In the genomic region with DNA sequence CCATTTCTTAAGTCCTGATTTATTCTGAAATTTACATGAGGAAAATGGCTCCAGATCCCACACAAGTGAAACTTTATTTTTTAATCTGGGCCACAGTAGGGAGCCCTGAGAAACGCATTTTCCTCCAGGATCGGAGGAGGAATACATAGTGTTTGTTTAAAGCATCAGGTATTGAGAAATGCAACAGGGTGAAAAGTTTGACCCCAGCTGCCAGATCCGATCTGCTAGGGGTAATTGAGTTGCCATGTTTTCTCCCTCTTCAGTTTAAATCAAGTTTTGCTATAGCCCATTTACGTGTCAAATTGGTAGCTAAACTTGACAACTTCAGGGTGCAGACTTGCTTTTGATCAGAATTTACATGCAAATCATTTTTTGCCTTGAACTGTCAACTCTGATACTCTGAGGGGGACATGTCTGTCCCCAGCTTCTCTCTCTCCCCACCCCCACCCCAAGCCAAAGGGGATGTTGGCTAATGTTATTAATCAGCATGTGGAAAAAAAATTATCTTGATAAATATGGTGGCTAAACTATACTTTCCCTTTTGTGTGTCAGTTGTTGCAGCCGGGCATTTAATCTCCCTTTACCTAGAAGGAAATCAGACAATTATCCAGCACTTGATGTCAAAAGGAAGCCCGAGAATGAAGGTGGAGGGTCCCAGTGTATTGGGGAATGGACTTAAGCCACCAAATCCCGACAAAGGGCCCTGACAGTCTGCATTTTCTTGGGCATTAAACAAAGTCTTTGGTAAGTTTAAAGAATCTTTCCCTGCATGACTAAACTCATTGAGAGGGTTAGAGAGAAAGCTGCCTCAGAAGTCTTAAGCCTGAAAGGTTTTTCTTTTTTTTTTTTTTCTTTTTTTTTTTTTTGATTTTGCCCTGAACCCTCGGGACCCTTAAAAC, we compare ENCODE assay signal across 24 mouse cellular contexts.
DNase-seq lines count a peak whose midpoint lies in the region; ATAC-seq lines count a peak whose summit lies in the region.
"Had no signal": no experiment of that assay in that cellular context is flagged by ENCODE, and none has a peak within 500 bp of the region (broad histone marks: within the 10 kb centered on the region; RNA-seq: fewer than 3 reads in every experiment).

No protein-coding gene starts in this region.

- H3K9me3 ChIP-seq in forebrain, embryonic 10.5 days, result no peaks in the 10 kb centered on the region
- no peaks in the 10 kb centered on the region for H3K9me3 ChIP-seq in forebrain, embryonic 16.5 days (ENCODE audit: control insufficient read depth, low read length)
- no peaks in the 10 kb centered on the region for H3K9me3 ChIP-seq in midbrain, embryonic 11.5 days (ENCODE audit: control insufficient read depth, low read length)
- no peaks in the 10 kb centered on the region for H3K9me3 ChIP-seq in midbrain, embryonic 15.5 days
- no peaks in the 10 kb centered on the region for H3K9me3 ChIP-seq in embryonic facial prominence, embryonic 13.5 days
- no peaks in the 10 kb centered on the region for H3K9me3 ChIP-seq in neural tube, embryonic 11.5 days (ENCODE audit: control insufficient read depth, low read length)
- H3K9me3 ChIP-seq: heart, embryonic 15.5 days; limb, embryonic 15.5 days; megakaryocyte, embryonic 14.5 days had no signal

- no peak for ATAC-seq in forebrain, embryonic 16.5 days
- ATAC-seq in midbrain, embryonic 11.5 days (ENCODE audit: low FRiP score), result peak; percentile 78
- ATAC-seq in midbrain, embryonic 15.5 days (replicated peaks), result no peak
- ATAC-seq in embryonic facial prominence, embryonic 13.5 days (ENCODE audit: insufficient number of reproducible peaks, insufficient read depth, low FRiP score, low TSS enrichment, low read depth), result no peak
- ATAC-seq in neural tube, embryonic 11.5 days (ENCODE audit: insufficient read depth, low FRiP score, low TSS enrichment), result no peak
- ATAC-seq in cerebellum, adult (ENCODE audit: insufficient number of reproducible peaks, low FRiP score, low TSS enrichment), result no peak
- no peak for ATAC-seq in CD4-positive, CD25-positive, alpha-beta regulatory T cell, adult 4 months
- ATAC-seq: hindbrain, postnatal 0 days; Patski had no signal

- no peaks in the 10 kb centered on the region for H3K36me3 ChIP-seq in forebrain, embryonic 10.5 days (replicated peaks)
- no peaks in the 10 kb centered on the region for H3K36me3 ChIP-seq in forebrain, embryonic 16.5 days (ENCODE audit: control insufficient read depth, insufficient read depth)
- no peaks in the 10 kb centered on the region for H3K36me3 ChIP-seq in midbrain, embryonic 11.5 days (ENCODE audit: control insufficient read depth, insufficient read depth, low read length)
- no peaks in the 10 kb centered on the region for H3K36me3 ChIP-seq in midbrain, embryonic 15.5 days (replicated peaks)
- no peaks in the 10 kb centered on the region for H3K36me3 ChIP-seq in embryonic facial prominence, embryonic 13.5 days
- H3K36me3 ChIP-seq in neural tube, embryonic 11.5 days (ENCODE audit: control insufficient read depth, insufficient read depth, low read length), result no peaks in the 10 kb centered on the region
- H3K36me3 ChIP-seq: heart, embryonic 15.5 days; limb, embryonic 15.5 days had no signal

- H3K27ac ChIP-seq in forebrain, embryonic 10.5 days, result 0 out of 2 replicates have a peak overlapping the region, but pooled peaks have one; percentile 44
- no peak overlapping the region for H3K27ac ChIP-seq in forebrain, embryonic 16.5 days (ENCODE audit: low read length)
- H3K27ac ChIP-seq in midbrain, embryonic 11.5 days (ENCODE audit: low read depth, low read length), result no peak overlapping the region
- no peak overlapping the region for H3K27ac ChIP-seq in midbrain, embryonic 15.5 days
- H3K27ac ChIP-seq in embryonic facial prominence, embryonic 13.5 days, result 0 out of 2 replicates have a peak overlapping the region, but pooled peaks have one; percentile 16
- 0 out of 2 replicates have a peak overlapping the region, but pooled peaks have one; percentile 7 for H3K27ac ChIP-seq in neural tube, embryonic 11.5 days (ENCODE audit: low read depth, low read length)
- H3K27ac ChIP-seq: heart, adult 2 months; heart, embryonic 15.5 days; hindbrain, postnatal 0 days; limb, embryonic 15.5 days had no signal

- peak overlapping the region; percentile 2; the same call in 1 of the 2 replicates for H3K4me3 ChIP-seq in forebrain, embryonic 10.5 days
- H3K4me3 ChIP-seq in forebrain, embryonic 16.5 days (replicated peaks; ENCODE audit: low read length), result no peak overlapping the region
- no peak overlapping the region for H3K4me3 ChIP-seq in midbrain, embryonic 11.5 days (ENCODE audit: low read depth, low read length)
- H3K4me3 ChIP-seq in midbrain, embryonic 15.5 days, result no peak overlapping the region
- no peak overlapping the region for H3K4me3 ChIP-seq in embryonic facial prominence, embryonic 13.5 days
- no peak overlapping the region for H3K4me3 ChIP-seq in neural tube, embryonic 11.5 days (ENCODE audit: low read depth, low read length)
- H3K4me3 ChIP-seq: heart, adult 2 months; heart, embryonic 15.5 days; limb, embryonic 15.5 days; megakaryocyte, embryonic 14.5 days; myocyte had no signal

- H3K4me1 ChIP-seq in forebrain, embryonic 10.5 days, result peaks cover 63% of the 10 kb centered on the region
- peaks cover 12% of the 10 kb centered on the region for H3K4me1 ChIP-seq in forebrain, embryonic 16.5 days (replicated peaks; ENCODE audit: control insufficient read depth, insufficient read depth, low read length)
- peaks cover 13% of the 10 kb centered on the region for H3K4me1 ChIP-seq in midbrain, embryonic 11.5 days (ENCODE audit: control insufficient read depth, insufficient read depth, low read length)
- H3K4me1 ChIP-seq in midbrain, embryonic 15.5 days, result peaks cover 11% of the 10 kb centered on the region
- H3K4me1 ChIP-seq in embryonic facial prominence, embryonic 13.5 days, result peaks cover 30% of the 10 kb centered on the region
- peaks cover 6% of the 10 kb centered on the region for H3K4me1 ChIP-seq in neural tube, embryonic 11.5 days (ENCODE audit: control insufficient read depth, insufficient read depth, low read length)

- peak; percentile 51 for DNase-seq in forebrain, embryonic 10.5 days (ENCODE audit: extremely low spot score, low spot score)
- peak; percentile 95 for DNase-seq in midbrain, embryonic 11.5 days (ENCODE audit: low spot score, missing footprints)
- no peak for DNase-seq in neural tube, embryonic 11.5 days (ENCODE audit: low spot score)
- DNase-seq: adrenal gland, postnatal 10 days; cerebellum, adult 11 months; cerebellum, postnatal 14 days; heart, adult 2 months; heart, postnatal 4 days; kidney, adult 11 months; kidney, postnatal 10 days; layer of hippocampus, postnatal 36 days; lung, postnatal 14 days; right cerebral cortex, postnatal 4 days had no signal

- no peak overlapping the region for H3K9ac ChIP-seq in forebrain, embryonic 16.5 days (replicated peaks; ENCODE audit: low read depth, low read length)
- H3K9ac ChIP-seq in midbrain, embryonic 11.5 days (ENCODE audit: low read length), result no peak overlapping the region
- H3K9ac ChIP-seq in midbrain, embryonic 15.5 days, result no peak overlapping the region
- no peak overlapping the region for H3K9ac ChIP-seq in embryonic facial prominence, embryonic 13.5 days
- no peak overlapping the region for H3K9ac ChIP-seq in neural tube, embryonic 11.5 days (ENCODE audit: low read length)
- H3K9ac ChIP-seq: heart, embryonic 15.5 days; limb, embryonic 15.5 days had no signal

- H3K4me2 ChIP-seq in forebrain, embryonic 16.5 days (ENCODE audit: low read length), result no peak overlapping the region
- H3K4me2 ChIP-seq in midbrain, embryonic 11.5 days, result no peak overlapping the region
- no peak overlapping the region for H3K4me2 ChIP-seq in midbrain, embryonic 15.5 days
- no peak overlapping the region for H3K4me2 ChIP-seq in embryonic facial prominence, embryonic 13.5 days
- H3K4me2 ChIP-seq in neural tube, embryonic 11.5 days (ENCODE audit: low read depth), result no peak overlapping the region
- H3K4me2 ChIP-seq: heart, embryonic 15.5 days; limb, embryonic 15.5 days had no signal

- WGBS in forebrain, embryonic 10.5 days, result 7% methylated on average over 8 of the region's 8 CpGs
- WGBS in forebrain, embryonic 16.5 days, result 5% methylated on average over 8 of the region's 8 CpGs
- 9% methylated on average over 8 of the region's 8 CpGs for WGBS in midbrain, embryonic 11.5 days
- 7% methylated on average over 8 of the region's 8 CpGs for WGBS in midbrain, embryonic 15.5 days
- 22% methylated on average over 8 of the region's 8 CpGs for WGBS in embryonic facial prominence, embryonic 13.5 days
- 23% methylated on average over 8 of the region's 8 CpGs for WGBS in neural tube, embryonic 11.5 days

- H3K27me3 ChIP-seq in forebrain, embryonic 10.5 days (ENCODE audit: poor library complexity, severe bottlenecking), result peaks cover 77% of the 10 kb centered on the region
- 0 out of 2 replicates have a peak, but pooled peaks cover 5% of the 10 kb centered on the region for H3K27me3 ChIP-seq in forebrain, embryonic 16.5 days (replicated peaks; ENCODE audit: control insufficient read depth, insufficient read depth, low read length)
- H3K27me3 ChIP-seq in midbrain, embryonic 11.5 days (ENCODE audit: control insufficient read depth, insufficient read depth, low read length), result peaks cover 2% of the 10 kb centered on the region; the same call in 1 of the 2 replicates
- H3K27me3 ChIP-seq in midbrain, embryonic 15.5 days (replicated peaks), result peaks cover 19% of the 10 kb centered on the region
- no peaks in the 10 kb centered on the region for H3K27me3 ChIP-seq in embryonic facial prominence, embryonic 13.5 days
- H3K27me3 ChIP-seq in neural tube, embryonic 11.5 days (ENCODE audit: control insufficient read depth, insufficient read depth, low read length), result no peaks in the 10 kb centered on the region
- H3K27me3 ChIP-seq: megakaryocyte, embryonic 14.5 days had no signal

Comparison
In these comparisons a context has a peak if more than half of its experiments do, and no peak if none do; other contexts are left out.
1. H3K27ac ChIP-seq: peak in forebrain, embryonic 10.5 days (single experiment), embryonic facial prominence, embryonic 13.5 days (single experiment) and neural tube, embryonic 11.5 days (single experiment); none in forebrain, embryonic 16.5 days (single experiment), midbrain, embryonic 11.5 days (single experiment) and midbrain, embryonic 15.5 days (single experiment).